Mouse (Mus musculus) lung, embryonic 15.5 days (tissue): Measurements from ENCODE around the gene Olfr557. TPM values are rescaled to one million over a fixed set of nuclear protein-coding genes. Genes with fewer than 3 reads are reported as not detected.
A peak's percentile ranks its signal among the peaks of the same experiment; 100 is the strongest.

Experiments
- ATAC-seq: fragments of 200-750 bp; cut with Nextera tagmentation; 2 replicates; pipeline ENCODE4 v1.8.0; 2017; ENCODE audit warnings: moderate number of reproducible peaks, borderline replicate concordance; ENCODE audit not compliant: low FRiP score, low TSS enrichment; ENCODE audit errors: extremely low read depth
- H3K27ac ChIP-seq: fragments of 300-500 bp; sonication (generic); 2 replicates; pipeline ENCODE4 v1.5.1; 2015; ENCODE audit warnings: moderate library complexity, mild to moderate bottlenecking, inconsistent platforms
- H3K27me3 ChIP-seq: fragments of 300-500 bp; sonication (generic); 2 replicates; pipeline ENCODE4 v1.6.1; 2015; ENCODE audit warnings: inconsistent platforms
- H3K36me3 ChIP-seq: fragments of 300-500 bp; sonication (generic); 2 replicates; pipeline ENCODE4 v1.6.1; 2015; ENCODE audit warnings: inconsistent platforms
- H3K4me1 ChIP-seq: fragments of 300-500 bp; sonication (generic); 2 replicates; pipeline ENCODE4 v1.6.1; 2015; ENCODE audit warnings: inconsistent platforms
- H3K4me2 ChIP-seq: fragments of 300-500 bp; sonication (generic); 2 replicates; pipeline ENCODE4 v1.6.1; 2015; ENCODE audit warnings: inconsistent platforms, mild to moderate bottlenecking, moderate library complexity
- H3K4me3 ChIP-seq: fragments of 300-500 bp; sonication (generic); 2 replicates; pipeline ENCODE4 v1.5.1; 2015; ENCODE audit warnings: mild to moderate bottlenecking, inconsistent platforms
- H3K9ac ChIP-seq: fragments of 300-500 bp; sonication (generic); 2 replicates; pipeline ENCODE4 v1.6.1; 2015; ENCODE audit warnings: inconsistent platforms
- H3K9me3 ChIP-seq: fragments of 300-500 bp; sonication (generic); 2 replicates; pipeline ENCODE4 v1.6.1; 2016; ENCODE audit warnings: inconsistent platforms
- WGBS: fragments of 180-500 bp; shearing (Covaris S2); methylation state at CpG from one replicate; pipeline ENCODE4 v1.1.7; 2015; 5-methylcytosine and 5-hydroxymethylcytosine counted together
- polyA plus RNA-seq: library from polyadenylated mRNA; unstranded; fragments of >200 nt; fragmentation: Nextera tagmentation; extraction: Ambion mirVana; gene quantifications from 2 replicates; pipeline ENCODE4 v1.2.1, GENCODE M21; 2015

Gene Olfr557
- not detected in 2 replicates for polyA plus RNA-seq

GRCm38 (mm10) chr7:102695358-102696125 is at the start of gene Olfr557:
Gene Olfr557, plus strand, starts transcription at chr7:102695910.
- Histone ChIP-seq H3K36me3 (no peaks in the 10 kb centered on the region), H3K4me1 (no peaks in the 10 kb centered on the region), H3K9me3 (no peaks in the 10 kb centered on the region), H3K9ac (no peak within 1 kb of the TSS), H3K27ac (no peak within 1 kb of the TSS), H3K4me2 (no peak within 1 kb of the TSS), H3K4me3 (no peak within 1 kb of the TSS), H3K27me3 (no peaks in the 10 kb centered on the region)
- ATAC-seq: no peak
- 73% methylated on average over 5 of the region's 5 CpGs for WGBS

GRCm38 (mm10) chr7:102658523-102658922 is 37.2 kb upstream of the Olfr557 start, which contains the start of gene Olfr555:
Gene Olfr555, plus strand, starts transcription at chr7:102658823.
- H3K4me3 ChIP-seq: no peak within 1 kb of the TSS
- H3K4me2 ChIP-seq: no peak within 1 kb of the TSS
- no peak within 1 kb of the TSS for H3K9ac ChIP-seq
- no peaks in the 10 kb centered on the region for H3K4me1 ChIP-seq
- no peaks in the 10 kb centered on the region for H3K27me3 ChIP-seq
- H3K36me3 ChIP-seq: no peaks in the 10 kb centered on the region
- H3K27ac ChIP-seq: no peak within 1 kb of the TSS
- no peaks in the 10 kb centered on the region for H3K9me3 ChIP-seq
- WGBS: 58% methylated on average over 1 of the region's 1 CpGs
- ATAC-seq: no peak

GRCm38 (mm10) chr7:102664599-102664998 is 31.1 kb upstream of the Olfr557 start, which contains the start of gene Olfr556:
Gene Olfr556, plus strand, starts transcription at chr7:102664899.
- no peak within 1 kb of the TSS for H3K4me3 ChIP-seq
- H3K4me1 ChIP-seq: no peaks in the 10 kb centered on the region
- no peaks in the 10 kb centered on the region for H3K9me3 ChIP-seq
- no peak within 1 kb of the TSS for H3K4me2 ChIP-seq
- 55% methylated on average over 3 of the region's 3 CpGs for WGBS
- H3K27ac ChIP-seq: no peak within 1 kb of the TSS
- H3K9ac ChIP-seq: no peak within 1 kb of the TSS
- H3K27me3 ChIP-seq: no peaks in the 10 kb centered on the region
- no peaks in the 10 kb centered on the region for H3K36me3 ChIP-seq
- no peak for ATAC-seq

- 35% methylated on average over 2 of the region's 2 CpGs for WGBS
- ATAC-seq: no peak
- H3K27me3 ChIP-seq: no peaks in the 10 kb centered on the region
- no peak overlapping the region for H3K4me2 ChIP-seq
- H3K9ac ChIP-seq: no peak overlapping the region
- no peaks in the 10 kb centered on the region for H3K9me3 ChIP-seq
- H3K27ac ChIP-seq: no peak overlapping the region
- no peaks in the 10 kb centered on the region for H3K36me3 ChIP-seq
- no peak overlapping the region for H3K4me3 ChIP-seq
- no peaks in the 10 kb centered on the region for H3K4me1 ChIP-seq
Measured at GRCm38 (mm10) chr7:102665378-102665777, 30.3 kb upstream of the Olfr557 start.

GRCm38 (mm10) chr7:102676225-102676624 is 19.5 kb upstream of the Olfr557 start:
- Histone ChIP-seq H3K27me3 (no peaks in the 10 kb centered on the region), H3K4me1 (no peaks in the 10 kb centered on the region), H3K9ac (no peak overlapping the region), H3K27ac (no peak overlapping the region), H3K4me3 (no peak overlapping the region), H3K9me3 (no peaks in the 10 kb centered on the region), H3K36me3 (no peaks in the 10 kb centered on the region), H3K4me2 (no peak overlapping the region)
- 73% methylated on average over 2 of the region's 2 CpGs for WGBS
- ATAC-seq: no peak

- WGBS: 83% methylated on average over 1 of the region's 1 CpGs
- H3K9me3 ChIP-seq: no peaks in the 10 kb centered on the region
- no peak overlapping the region for H3K9ac ChIP-seq
- no peak overlapping the region for H3K27ac ChIP-seq
- H3K4me3 ChIP-seq: no peak overlapping the region
- H3K4me1 ChIP-seq: 0 out of 2 replicates have a peak, but pooled peaks cover 2% of the 10 kb centered on the region
- no peak for ATAC-seq
- H3K36me3 ChIP-seq: no peaks in the 10 kb centered on the region
- no peak overlapping the region for H3K4me2 ChIP-seq
- no peaks in the 10 kb centered on the region for H3K27me3 ChIP-seq
Measured at GRCm38 (mm10) chr7:102681916-102682315, 13.8 kb upstream of the Olfr557 start.

GRCm38 (mm10) chr7:102686944-102687501 is 8.7 kb upstream of the Olfr557 start, which contains the start of gene Trim68:
Gene Trim68, minus strand, starts transcription at chr7:102687327.
- WGBS: under 1% methylated on average over 39 of the region's 40 CpGs
- Histone ChIP-seq H3K9me3 (no peaks in the 10 kb centered on the region), H3K4me3 (peak within 1 kb of the TSS; percentile 72), H3K4me2 (peak within 1 kb of the TSS; percentile 75), H3K36me3 (no peaks in the 10 kb centered on the region), H3K9ac (peak within 1 kb of the TSS; percentile 68), H3K27ac (peak within 1 kb of the TSS; percentile 89), H3K4me1 (peaks cover 7% of the 10 kb centered on the region; the same call in 1 of the 2 replicates), H3K27me3 (no peaks in the 10 kb centered on the region)
- peak; percentile 99 for ATAC-seq

- Histone ChIP-seq H3K27me3 (no peaks in the 10 kb centered on the region), H3K9me3 (no peaks in the 10 kb centered on the region), H3K9ac (no peak overlapping the region), H3K4me3 (no peak overlapping the region), H3K36me3 (no peaks in the 10 kb centered on the region), H3K27ac (no peak overlapping the region), H3K4me2 (no peak overlapping the region), H3K4me1 (no peaks in the 10 kb centered on the region)
- WGBS: 79% methylated on average over 7 of the region's 7 CpGs
- no peak for ATAC-seq
Measured at GRCm38 (mm10) chr7:102698461-102698860, 2.8 kb downstream of the Olfr557 start.

GRCm38 (mm10) chr7:102701915-102702314 is 6.2 kb downstream of the Olfr557 start, which contains the start of gene Olfr558:
Gene Olfr558, plus strand, starts transcription at chr7:102702215.
- no peaks in the 10 kb centered on the region for H3K36me3 ChIP-seq
- H3K4me2 ChIP-seq: no peak within 1 kb of the TSS
- ATAC-seq: no peak

GRCm38 (mm10) chr7:102718970-102719369 is 23.3 kb downstream of the Olfr557 start, which contains the start of gene Olfr33:
Gene Olfr33, minus strand, starts transcription at chr7:102719070.
- H3K27me3 ChIP-seq: no peaks in the 10 kb centered on the region

More at GRCm38 (mm10) chr7:102701915-102702314, 6.2 kb downstream of the Olfr557 start, which contains the start of gene Olfr558:
- Histone ChIP-seq H3K27ac (no peak within 1 kb of the TSS), H3K9me3 (no peaks in the 10 kb centered on the region), H3K27me3 (no peaks in the 10 kb centered on the region), H3K9ac (no peak within 1 kb of the TSS), H3K4me1 (no peaks in the 10 kb centered on the region), H3K4me3 (no peak within 1 kb of the TSS)

GRCm38 (mm10) chr7:102727391-102727790 is 31.7 kb downstream of the Olfr557 start, which contains the start of gene Olfr559:
Gene Olfr559, minus strand, starts transcription at chr7:102727491.
- Histone ChIP-seq H3K27me3 (no peaks in the 10 kb centered on the region), H3K27ac (no peak within 1 kb of the TSS)
- ATAC-seq: no peak

More at GRCm38 (mm10) chr7:102718970-102719369, 23.3 kb downstream of the Olfr557 start, which contains the start of gene Olfr33:
- Histone ChIP-seq H3K9ac (no peak within 1 kb of the TSS), H3K4me1 (no peaks in the 10 kb centered on the region), H3K36me3 (no peaks in the 10 kb centered on the region), H3K27ac (no peak within 1 kb of the TSS), H3K9me3 (no peaks in the 10 kb centered on the region), H3K4me2 (no peak within 1 kb of the TSS), H3K4me3 (no peak within 1 kb of the TSS)
- WGBS: 44% methylated on average over 1 of the region's 1 CpGs
- no peak for ATAC-seq

GRCm38 (mm10) chr7:102733793-102734192 is 38.1 kb downstream of the Olfr557 start:
- H3K4me3 ChIP-seq: no peak overlapping the region
- no peak overlapping the region for H3K4me2 ChIP-seq
- no peak for ATAC-seq
- no peak overlapping the region for H3K27ac ChIP-seq
- no peaks in the 10 kb centered on the region for H3K36me3 ChIP-seq
- 0% methylated on average over 1 of the region's 1 CpGs for WGBS
- H3K9ac ChIP-seq: no peak overlapping the region
- no peaks in the 10 kb centered on the region for H3K9me3 ChIP-seq
- H3K4me1 ChIP-seq: no peaks in the 10 kb centered on the region
- no peaks in the 10 kb centered on the region for H3K27me3 ChIP-seq

More at GRCm38 (mm10) chr7:102727391-102727790, 31.7 kb downstream of the Olfr557 start, which contains the start of gene Olfr559:
- H3K9ac ChIP-seq: no peak within 1 kb of the TSS
- H3K4me2 ChIP-seq: no peak within 1 kb of the TSS
- no peak within 1 kb of the TSS for H3K4me3 ChIP-seq
- H3K9me3 ChIP-seq: no peaks in the 10 kb centered on the region
- no peaks in the 10 kb centered on the region for H3K4me1 ChIP-seq
- H3K36me3 ChIP-seq: no peaks in the 10 kb centered on the region
